Mouse (Mus musculus) midbrain, embryonic 12.5 days (tissue): Measurements from ENCODE around the gene Tmem108. TPM values are rescaled to one million over a fixed set of nuclear protein-coding genes. Genes with fewer than 3 reads are reported as not detected.

Experiments used
- ATAC-seq: fragments of 200-750 bp; cut with Nextera tagmentation; 2 replicates; pipeline ENCODE4 v1.8.0; 2017; ENCODE audit warnings: low read depth, moderate TSS enrichment, moderate library complexity; ENCODE audit not compliant: low FRiP score
- H3K27ac ChIP-seq: fragments of 300-500 bp; sonication (generic); replicated peaks from 2 replicates; pipeline ENCODE4 v1.5.1; 2016; ENCODE audit warnings: mild to moderate bottlenecking
- H3K27me3 ChIP-seq: fragments of 300-500 bp; sonication (generic); 2 replicates; pipeline ENCODE4 v1.6.1; 2016; ENCODE audit warnings: mild to moderate bottlenecking
- H3K36me3 ChIP-seq: fragments of 300-500 bp; sonication (generic); 2 replicates; pipeline ENCODE4 v1.6.1; 2016
- H3K4me1 ChIP-seq: fragments of 300-500 bp; sonication (generic); 2 replicates; pipeline ENCODE4 v1.6.1; 2016
- H3K4me2 ChIP-seq: fragments of 300-500 bp; sonication (generic); replicated peaks from 2 replicates; pipeline ENCODE4 v1.6.1; 2016; ENCODE audit warnings: mild to moderate bottlenecking, moderate library complexity
- H3K4me3 ChIP-seq: fragments of 300-500 bp; sonication (generic); 2 replicates; pipeline ENCODE4 v1.5.1; 2016; ENCODE audit warnings: mild to moderate bottlenecking
- H3K9ac ChIP-seq: fragments of 300-500 bp; sonication (generic); replicated peaks from 2 replicates; pipeline ENCODE4 v1.6.1; 2016; ENCODE audit warnings: mild to moderate bottlenecking, moderate library complexity
- H3K9me3 ChIP-seq: fragments of 300-500 bp; sonication (generic); 2 replicates; pipeline ENCODE4 v1.6.1; 2016; ENCODE audit warnings: mild to moderate bottlenecking
- WGBS: fragments of 180-500 bp; shearing (Covaris S2); methylation state at CpG from one replicate; pipeline ENCODE4 v1.1.7; 2016; 5-methylcytosine and 5-hydroxymethylcytosine counted together
- polyA plus RNA-seq: library from polyadenylated mRNA; unstranded; fragments of >200 nt; fragmentation: Nextera tagmentation; extraction: Ambion mirVana; gene quantifications from 2 replicates; pipeline ENCODE4 v1.2.1, GENCODE M21; 2016

Tmem108 gene
- polyA plus RNA-seq, 1 experiment from 2014 or later: 14.0 TPM

DNA sequence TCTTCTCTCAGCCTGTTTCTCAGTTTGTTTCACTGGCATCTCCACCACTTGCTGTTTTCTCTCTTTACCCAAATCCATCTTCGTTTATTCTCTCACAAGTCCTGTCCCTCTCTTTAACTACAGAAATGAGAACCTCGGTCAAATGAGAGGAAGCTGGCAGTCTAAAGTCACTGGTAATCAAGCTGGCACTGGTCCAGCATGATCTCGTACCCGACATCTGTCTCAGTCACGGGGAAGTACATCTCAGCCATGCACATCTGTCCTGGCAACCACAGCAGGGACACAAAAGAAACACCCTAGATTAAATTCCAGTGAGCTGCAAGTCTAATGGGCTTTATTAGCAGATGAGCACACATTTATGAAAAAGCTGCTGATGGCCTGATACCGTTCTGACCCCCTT lies 206.3 kb downstream of the Tmem108 start:
- WGBS: 64% methylated on average over 6 of the region's 6 CpGs
- H3K27ac ChIP-seq: no peak overlapping the region
- no peak overlapping the region for H3K4me2 ChIP-seq

GRCm38 (mm10) chr9:103550661-103551248 lies 210.9 kb downstream of the Tmem108 start:
- Histone ChIP-seq H3K9me3 (no peaks in the 10 kb centered on the region), H3K9ac (0 out of 2 replicates have a peak overlapping the region, but pooled peaks have one; percentile 15), H3K36me3 (no peaks in the 10 kb centered on the region), H3K4me1 (peaks cover 51% of the 10 kb centered on the region), H3K4me3 (no peak overlapping the region), H3K4me2 (peak overlapping the region; percentile 29), H3K27me3 (peaks cover 74% of the 10 kb centered on the region), H3K27ac (peak overlapping the region; percentile 25; the same call in 1 of the 2 replicates)
- 23% methylated on average over 21 of the region's 21 CpGs for WGBS
- peak; percentile 45 for ATAC-seq

More for the DNA sequence above, 206.3 kb downstream of the Tmem108 start:
- Histone ChIP-seq H3K4me1 (peaks cover 51% of the 10 kb centered on the region), H3K9me3 (no peaks in the 10 kb centered on the region), H3K4me3 (no peak overlapping the region), H3K9ac (no peak overlapping the region), H3K27me3 (peaks cover 81% of the 10 kb centered on the region), H3K36me3 (no peaks in the 10 kb centered on the region)
- ATAC-seq: no peak

- Histone ChIP-seq H3K27ac (no peak overlapping the region), H3K9ac (no peak overlapping the region), H3K4me1 (peaks cover 52% of the 10 kb centered on the region), H3K9me3 (no peaks in the 10 kb centered on the region), H3K4me3 (no peak overlapping the region), H3K27me3 (peaks cover 74% of the 10 kb centered on the region), H3K4me2 (no peak overlapping the region), H3K36me3 (no peaks in the 10 kb centered on the region)
- WGBS: 63% methylated on average over 3 of the region's 3 CpGs
- ATAC-seq: no peak
Measured at GRCm38 (mm10) chr9:103549178-103549577, 212.5 kb downstream of the Tmem108 start.

- peaks cover 72% of the 10 kb centered on the region for H3K27me3 ChIP-seq
- no peak overlapping the region for H3K4me2 ChIP-seq
- no peak overlapping the region for H3K4me3 ChIP-seq
- ATAC-seq: no peak
- H3K9ac ChIP-seq: no peak overlapping the region
- H3K27ac ChIP-seq: no peak overlapping the region
- peaks cover 52% of the 10 kb centered on the region for H3K4me1 ChIP-seq
- no peaks in the 10 kb centered on the region for H3K36me3 ChIP-seq
- WGBS: 87% methylated on average over 3 of the region's 3 CpGs
- H3K9me3 ChIP-seq: no peaks in the 10 kb centered on the region
Measured at GRCm38 (mm10) chr9:103548606-103549005, 213.0 kb downstream of the Tmem108 start.

GRCm38 (mm10) chr9:103546695-103547645 lies 214.7 kb downstream of the Tmem108 start:
- H3K9me3 ChIP-seq: no peaks in the 10 kb centered on the region
- peak overlapping the region; percentile 37 for H3K4me2 ChIP-seq
- H3K9ac ChIP-seq: no peak overlapping the region
- peaks cover 66% of the 10 kb centered on the region for H3K27me3 ChIP-seq
- WGBS: 39% methylated on average over 22 of the region's 22 CpGs
- no peaks in the 10 kb centered on the region for H3K36me3 ChIP-seq
- no peak overlapping the region for H3K4me3 ChIP-seq
- no peak for ATAC-seq
- peak overlapping the region; percentile 67 for H3K27ac ChIP-seq
- peaks cover 50% of the 10 kb centered on the region for H3K4me1 ChIP-seq

DNA sequence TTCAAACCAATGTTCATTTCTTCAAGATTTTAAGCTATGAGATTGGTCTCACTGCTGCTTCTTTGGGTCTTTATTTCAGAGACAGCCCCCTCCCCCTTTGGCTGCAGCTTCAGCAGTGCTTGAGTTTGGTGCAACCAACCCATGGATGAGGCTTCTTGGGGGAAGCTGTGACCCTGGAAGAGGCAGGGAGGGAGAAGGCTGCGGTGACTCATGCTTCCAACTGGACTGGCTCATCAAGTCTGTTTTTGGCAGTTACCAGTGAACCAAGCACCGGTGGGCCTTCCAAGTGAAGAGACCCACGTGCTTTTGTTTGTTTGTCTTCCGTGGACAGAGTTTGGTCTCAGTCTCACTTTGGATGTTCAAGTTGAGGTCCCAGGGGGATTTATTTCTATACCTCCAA lies 215.9 kb downstream of the Tmem108 start:
- Histone ChIP-seq H3K27me3 (peaks cover 65% of the 10 kb centered on the region), H3K9me3 (no peaks in the 10 kb centered on the region), H3K36me3 (no peaks in the 10 kb centered on the region), H3K4me1 (peaks cover 46% of the 10 kb centered on the region), H3K9ac (no peak overlapping the region), H3K27ac (no peak overlapping the region), H3K4me2 (no peak overlapping the region), H3K4me3 (no peak overlapping the region)
- WGBS: 88% methylated on average over 4 of the region's 4 CpGs
- no peak for ATAC-seq

DNA sequence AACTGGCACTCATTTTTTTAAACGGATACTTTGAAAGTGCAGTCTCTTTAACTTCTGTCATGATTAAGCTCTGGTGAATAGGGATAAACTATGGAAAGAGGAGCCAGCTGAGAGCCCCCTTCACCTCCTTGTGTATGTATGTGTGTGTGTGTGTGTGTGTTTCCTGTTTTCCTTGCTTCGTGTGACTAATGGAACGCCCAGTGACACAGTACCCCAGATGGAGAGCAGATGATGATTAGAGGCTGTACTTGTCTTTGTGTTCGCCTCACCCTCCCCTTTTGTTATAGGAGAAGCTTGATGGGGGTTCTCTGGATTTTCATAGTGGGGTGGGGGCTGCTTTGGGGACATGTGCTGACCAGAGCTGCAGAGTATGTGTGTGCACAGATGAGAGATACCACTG lies 216.4 kb downstream of the Tmem108 start:
- ATAC-seq: no peak
- Histone ChIP-seq H3K9ac (no peak overlapping the region), H3K4me3 (no peak overlapping the region), H3K27ac (no peak overlapping the region), H3K4me2 (no peak overlapping the region), H3K36me3 (no peaks in the 10 kb centered on the region), H3K9me3 (no peaks in the 10 kb centered on the region), H3K4me1 (peaks cover 46% of the 10 kb centered on the region), H3K27me3 (peaks cover 70% of the 10 kb centered on the region)
- 70% methylated on average over 4 of the region's 4 CpGs for WGBS

- H3K4me1 ChIP-seq: peaks cover 47% of the 10 kb centered on the region
- no peak for ATAC-seq
- H3K4me2 ChIP-seq: no peak overlapping the region
Measured at GRCm38 (mm10) chr9:103544599-103544998, 217.0 kb downstream of the Tmem108 start.

DNA sequence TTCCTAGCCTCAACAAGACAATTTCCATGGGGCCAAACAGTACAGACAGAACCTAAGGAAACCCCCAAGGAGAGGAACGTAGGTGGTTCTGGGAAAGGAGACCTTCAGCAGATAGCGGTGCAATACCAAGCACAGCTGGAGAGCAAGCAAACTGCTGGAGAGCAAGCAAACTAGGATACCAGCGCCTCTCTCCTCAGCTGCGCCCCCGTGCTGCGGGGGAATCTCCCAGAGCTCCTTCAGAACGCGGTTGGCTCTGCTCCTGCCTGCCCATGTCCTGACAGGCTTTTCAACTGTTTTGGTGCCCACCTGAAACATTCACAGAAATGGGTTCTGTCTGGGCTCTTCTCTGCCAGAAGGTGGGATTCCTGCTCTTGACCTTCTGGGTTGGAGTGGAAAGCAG lies 221.1 kb downstream of the Tmem108 start:
- Histone ChIP-seq H3K27ac (no peak overlapping the region), H3K4me3 (no peak overlapping the region), H3K27me3 (peaks cover 53% of the 10 kb centered on the region), H3K4me1 (peaks cover 38% of the 10 kb centered on the region), H3K9me3 (no peaks in the 10 kb centered on the region), H3K9ac (no peak overlapping the region), H3K4me2 (no peak overlapping the region), H3K36me3 (no peaks in the 10 kb centered on the region)
- no peak for ATAC-seq
- 66% methylated on average over 8 of the region's 8 CpGs for WGBS

More at GRCm38 (mm10) chr9:103544599-103544998, 217.0 kb downstream of the Tmem108 start:
- 69% methylated on average over 1 of the region's 1 CpGs for WGBS
- Histone ChIP-seq H3K27ac (no peak overlapping the region), H3K9ac (no peak overlapping the region), H3K36me3 (no peaks in the 10 kb centered on the region), H3K27me3 (peaks cover 70% of the 10 kb centered on the region), H3K4me3 (no peak overlapping the region), H3K9me3 (no peaks in the 10 kb centered on the region)

DNA sequence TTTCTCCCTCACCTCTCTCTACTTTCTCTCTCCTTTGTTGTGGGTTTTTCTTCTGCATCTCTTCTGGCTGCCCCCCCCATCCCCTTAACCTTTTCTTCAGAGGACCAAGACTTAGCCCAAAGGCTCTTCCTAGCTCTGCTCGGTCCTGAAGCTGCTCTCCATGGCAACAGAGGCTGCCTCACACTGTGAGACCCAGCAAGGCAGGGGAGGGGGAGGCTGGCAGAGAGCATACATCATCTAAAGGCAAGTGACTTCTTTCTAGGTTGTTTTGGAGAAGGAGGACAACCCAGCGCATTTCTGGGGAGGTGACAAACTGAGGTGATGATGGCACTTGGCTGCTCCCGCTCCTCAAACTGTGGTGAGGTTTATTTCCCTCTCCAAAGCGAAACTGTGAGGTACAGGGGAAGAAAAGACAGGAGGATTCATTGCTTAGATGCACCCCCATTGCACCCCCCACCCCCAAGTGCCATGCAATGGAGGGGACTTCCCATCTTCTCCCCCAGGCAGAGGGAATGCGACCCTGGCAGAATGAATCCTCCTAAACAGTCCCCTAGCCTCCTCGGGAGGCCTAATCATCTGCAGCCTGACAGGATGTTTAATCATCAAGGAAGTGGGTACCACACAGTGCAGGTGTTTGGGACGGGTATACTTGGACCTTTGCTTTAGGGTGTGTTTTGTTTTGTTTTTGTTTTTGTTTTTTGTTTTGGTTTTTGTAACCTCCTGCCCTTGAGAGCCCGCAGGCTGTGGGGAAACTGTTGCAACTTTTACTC lies 223.4 kb downstream of the Tmem108 start:
- H3K36me3 ChIP-seq: no peaks in the 10 kb centered on the region
- H3K9ac ChIP-seq: no peak overlapping the region
- H3K27me3 ChIP-seq: peaks cover 35% of the 10 kb centered on the region
- WGBS: 34% methylated on average over 8 of the region's 8 CpGs
- H3K4me2 ChIP-seq: no peak overlapping the region
- H3K9me3 ChIP-seq: no peaks in the 10 kb centered on the region
- ATAC-seq: peak; percentile 83
- 0 out of 2 replicates have a peak overlapping the region, but pooled peaks have one; percentile 49 for H3K27ac ChIP-seq
- no peak overlapping the region for H3K4me3 ChIP-seq
- peaks cover 39% of the 10 kb centered on the region for H3K4me1 ChIP-seq

DNA sequence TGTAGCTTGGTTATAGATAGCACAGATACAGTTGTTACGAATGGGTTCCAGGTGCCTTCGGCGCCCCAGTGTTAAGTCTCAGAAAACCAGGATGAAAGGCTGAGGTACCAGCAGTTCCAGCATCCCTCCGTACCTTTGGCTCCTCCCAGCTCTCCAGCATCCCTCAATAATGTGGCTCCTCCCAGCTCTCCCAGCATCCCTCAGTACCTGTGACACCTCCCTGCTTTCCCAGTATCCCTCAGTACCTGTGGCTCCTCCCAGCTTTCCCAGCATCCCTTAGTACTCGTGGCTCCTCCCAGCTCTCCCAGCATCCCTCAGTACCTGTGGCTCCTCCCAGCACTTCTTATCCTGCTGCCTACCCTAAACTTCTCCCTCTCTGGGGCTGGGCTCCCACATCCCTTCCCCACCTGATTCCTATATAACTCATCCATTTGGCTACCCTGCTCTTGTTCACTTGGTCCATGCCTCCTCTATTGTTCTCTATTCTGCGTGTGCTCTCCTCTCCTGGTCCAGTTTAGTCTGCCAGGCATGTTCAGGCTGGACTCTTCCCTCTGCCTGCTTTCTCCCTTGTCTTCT lies 225.5 kb downstream of the Tmem108 start:
- Histone ChIP-seq H3K4me2 (no peak overlapping the region), H3K4me3 (no peak overlapping the region), H3K4me1 (peaks cover 35% of the 10 kb centered on the region), H3K27me3 (peaks cover 29% of the 10 kb centered on the region), H3K9me3 (no peaks in the 10 kb centered on the region), H3K36me3 (no peaks in the 10 kb centered on the region), H3K9ac (no peak overlapping the region), H3K27ac (no peak overlapping the region)
- ATAC-seq: no peak
- WGBS: 89% methylated on average over 6 of the region's 6 CpGs
